Mouse (Mus musculus) right cerebral cortex, postnatal 14 days (tissue): ENCODE results near the gene Dscam.

ENCODE experiments used
- DNase-seq: peaks from one replicate; pipeline ENCODE4 v3.0.0; 2022

Gene Dscam

GRCm38 (mm10) chr16:97170513-97171081 is at the start of gene Dscam:
Gene Dscam, minus strand, starts transcription at chr16:97170752.
- peak; percentile 58 for DNase-seq

- DNase-seq: no peak
Measured at GRCm38 (mm10) chr16:97219381-97219780, 48.8 kb upstream of the Dscam start.

GRCm38 (mm10) chr16:97209997-97210396 is 39.4 kb upstream of the Dscam start:
- DNase-seq: peak; percentile 49

GRCm38 (mm10) chr16:97208276-97208675 is 37.7 kb upstream of the Dscam start:
- no peak for DNase-seq

DNA sequence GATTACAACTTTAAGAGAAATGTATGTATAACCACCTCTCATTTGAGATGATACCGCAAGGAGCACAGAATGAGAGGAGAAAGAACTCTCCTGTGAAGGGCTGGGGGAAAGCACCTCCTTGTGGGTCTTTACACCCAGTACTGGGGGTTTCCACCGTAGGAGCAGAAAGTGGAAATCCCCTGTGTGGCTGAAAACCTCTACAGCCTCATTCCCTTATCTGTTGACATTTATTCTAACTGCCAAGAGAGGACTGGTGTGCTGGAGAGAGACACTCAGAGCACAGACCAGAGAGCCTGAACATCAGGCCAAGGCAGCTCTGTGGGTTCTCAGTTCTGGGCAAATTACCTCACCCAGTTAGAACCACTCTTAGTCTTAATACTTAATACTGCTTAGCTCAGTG is 33.5 kb upstream of the Dscam start:
- DNase-seq: no peak

DNA sequence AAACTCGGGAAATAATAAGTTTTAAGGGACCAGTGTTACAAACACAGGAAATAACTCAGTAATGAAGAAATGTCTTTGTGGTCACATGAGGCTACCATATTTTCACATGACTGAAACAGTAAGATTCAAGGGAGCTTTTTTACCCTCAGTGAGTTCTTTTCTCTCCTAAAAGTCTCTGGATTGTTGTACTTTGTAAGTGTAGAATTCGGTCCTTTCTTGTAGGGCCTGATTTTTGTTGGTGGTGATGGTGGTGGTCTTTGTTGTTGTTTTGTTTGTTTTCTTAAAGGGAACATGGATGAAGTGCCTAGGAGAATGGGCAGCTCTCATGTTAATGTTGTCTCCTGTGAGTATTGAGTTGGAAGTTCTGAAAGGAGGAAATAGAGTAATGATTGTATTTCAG is 33.0 kb upstream of the Dscam start:
- no peak for DNase-seq

DNA sequence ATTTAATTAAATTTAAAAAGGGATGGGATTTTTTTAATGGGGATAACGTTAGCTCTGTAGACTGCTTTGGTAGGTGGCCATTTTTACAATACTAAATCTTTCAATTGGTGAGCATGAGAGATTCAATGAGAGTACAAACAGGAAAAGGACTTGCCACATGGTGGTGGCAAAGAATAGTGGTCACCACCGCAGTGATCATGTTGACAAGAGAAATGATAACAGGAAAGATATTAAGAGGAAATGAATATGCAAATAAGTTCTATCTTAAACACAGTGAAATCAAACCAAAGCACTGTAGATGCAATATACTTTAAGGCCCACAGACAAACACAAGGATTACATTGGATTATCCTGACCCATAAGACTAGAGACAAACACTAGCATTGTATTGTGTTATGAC is 24.1 kb upstream of the Dscam start:
- DNase-seq: no peak

- DNase-seq: no peak
Measured at GRCm38 (mm10) chr16:97194179-97194578, 23.6 kb upstream of the Dscam start.

DNA sequence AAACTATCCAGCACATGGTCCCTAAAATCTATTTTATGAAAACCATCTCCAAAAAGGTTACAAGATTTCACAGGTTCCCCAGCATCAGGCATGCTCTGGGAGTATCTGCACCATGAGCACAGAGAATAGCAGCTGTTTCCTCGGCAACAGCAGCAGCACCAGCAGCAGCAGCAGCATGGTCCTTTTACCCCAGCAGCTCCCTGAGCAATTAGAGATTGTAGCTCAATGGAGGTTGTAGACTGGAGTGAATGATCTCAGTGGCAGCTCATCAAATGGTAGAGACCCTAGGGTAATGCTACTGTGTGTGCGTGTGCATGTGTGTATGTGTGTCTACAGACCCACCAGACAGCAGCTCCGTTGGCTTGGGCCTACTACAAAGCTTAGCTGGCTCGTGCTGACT is 21.7 kb upstream of the Dscam start:
- DNase-seq: no peak

GRCm38 (mm10) chr16:97190604-97191003 is 20.1 kb upstream of the Dscam start:
- no peak for DNase-seq

DNA sequence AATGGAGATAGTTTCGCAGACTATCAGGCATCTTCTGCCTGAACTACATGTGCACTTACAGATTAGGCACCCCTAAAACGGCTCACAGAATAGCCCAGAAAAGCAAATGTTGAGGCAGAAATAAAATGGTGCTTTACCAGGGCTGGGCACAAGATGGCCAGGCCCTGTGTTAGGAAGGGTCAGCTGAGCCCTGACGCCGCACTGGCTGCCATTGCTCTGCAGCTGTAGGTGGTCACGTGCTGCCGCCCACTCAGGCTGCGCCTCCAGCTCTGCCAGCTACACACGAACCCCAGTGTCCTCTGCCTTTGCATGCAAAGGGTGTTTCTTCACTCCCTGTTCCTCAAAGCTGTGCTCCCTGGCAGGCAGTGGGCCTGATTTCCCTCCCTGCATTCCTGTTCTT is 948 bp upstream of the Dscam start:
- DNase-seq: peak; percentile 68

GRCm38 (mm10) chr16:97169901-97170512 is 545 bp downstream of the Dscam start:
- peak; percentile 44 for DNase-seq

DNA sequence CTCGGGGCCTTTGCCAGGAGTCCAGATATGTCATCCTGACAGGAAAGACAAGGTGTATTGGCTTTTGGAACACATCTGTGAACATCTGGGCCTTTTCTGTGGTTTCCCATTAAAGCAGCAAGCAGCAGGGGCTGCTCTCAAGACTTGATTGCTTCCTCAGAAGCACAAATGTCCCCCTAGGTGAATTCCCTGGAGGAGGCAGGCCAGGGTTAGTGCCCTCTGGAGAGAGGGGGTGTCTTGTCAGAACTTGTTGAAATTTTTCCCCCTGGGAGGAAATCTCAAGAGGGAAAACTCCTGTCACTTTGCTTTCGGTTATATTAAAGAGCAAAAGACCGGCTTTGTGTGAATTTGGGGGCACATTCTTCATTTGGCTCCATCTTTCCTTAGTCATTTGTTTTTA is 1.9 kb downstream of the Dscam start:
- DNase-seq: no peak

DNA sequence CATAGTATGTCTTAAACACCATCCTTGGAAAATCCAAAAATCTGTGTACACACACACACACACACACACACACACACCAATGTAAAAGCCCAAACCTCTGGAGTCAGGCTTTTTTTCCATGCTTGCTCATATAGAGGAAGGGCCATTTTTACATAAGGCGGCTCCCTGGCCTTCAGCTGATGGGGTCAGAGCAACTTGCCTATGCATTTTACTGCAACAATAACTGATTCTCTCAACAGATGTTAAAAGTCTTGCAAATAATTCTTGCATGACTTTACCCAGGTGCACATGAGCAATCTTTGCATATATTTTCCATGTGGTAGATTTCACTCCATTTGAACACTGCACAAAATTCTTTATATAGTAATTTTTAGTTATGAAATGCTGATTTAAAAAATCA is 2.5 kb downstream of the Dscam start:
- DNase-seq: no peak

GRCm38 (mm10) chr16:97166166-97166565 is 4.4 kb downstream of the Dscam start:
- DNase-seq: no peak

- DNase-seq: peak; percentile 67
Measured at GRCm38 (mm10) chr16:97165444-97166121, 5.0 kb downstream of the Dscam start.

GRCm38 (mm10) chr16:97158279-97158678 is 12.3 kb downstream of the Dscam start:
- no peak for DNase-seq

DNA sequence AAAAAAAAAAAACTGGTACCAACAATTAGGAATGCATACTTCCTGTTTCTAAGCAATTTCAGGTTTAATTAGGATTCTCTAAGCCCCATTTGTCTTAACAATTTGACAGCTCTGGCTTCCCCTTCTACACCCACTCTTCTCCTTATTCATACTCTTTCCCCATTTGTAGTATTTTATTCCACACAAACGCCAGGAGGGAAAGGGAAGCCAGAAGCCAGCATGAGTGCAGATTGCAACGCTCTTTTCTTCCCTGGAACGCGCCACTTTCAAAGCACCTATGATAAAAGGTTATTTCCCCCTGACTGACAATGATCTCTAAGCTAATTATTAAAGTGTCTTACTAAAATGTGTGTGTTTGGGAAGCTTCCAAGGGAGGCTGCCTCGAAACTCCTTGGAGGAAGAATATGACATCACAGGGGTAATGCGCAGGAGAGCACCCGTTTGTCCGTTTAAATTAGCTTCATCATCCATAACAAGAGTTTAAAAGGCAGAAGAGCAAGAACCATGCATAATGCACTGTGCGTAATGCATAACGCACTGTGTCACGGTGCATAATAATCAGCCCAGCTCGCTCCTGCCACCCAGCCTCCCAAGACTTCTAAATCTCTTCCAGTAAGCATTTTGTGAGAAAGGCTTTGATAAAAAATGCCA is 25.9 kb downstream of the Dscam start:
- no peak for DNase-seq

GRCm38 (mm10) chr16:97141943-97142342 is 28.6 kb downstream of the Dscam start:
- DNase-seq: no peak

GRCm38 (mm10) chr16:97135003-97135827 is 35.3 kb downstream of the Dscam start:
- DNase-seq: no peak

DNA sequence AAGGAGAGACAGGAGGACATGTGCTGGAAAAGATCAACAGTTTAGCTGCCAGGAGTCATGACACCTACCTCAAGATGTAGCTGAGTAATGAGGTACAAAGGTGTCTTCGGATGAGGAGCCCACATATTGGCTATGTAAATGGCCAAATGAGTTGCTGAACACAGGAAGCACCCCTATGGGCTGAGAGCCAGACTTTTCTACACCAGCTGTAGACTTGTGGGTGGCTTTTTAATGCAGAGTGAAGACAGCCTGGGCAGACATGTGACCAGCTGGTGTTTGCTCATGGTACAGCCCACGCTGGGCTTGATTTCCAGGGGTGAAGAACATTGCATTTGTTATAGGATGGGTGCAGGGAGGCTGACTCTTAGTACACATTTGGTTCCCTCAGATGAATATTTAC is 43.3 kb downstream of the Dscam start:
- DNase-seq: peak; percentile 52

DNA sequence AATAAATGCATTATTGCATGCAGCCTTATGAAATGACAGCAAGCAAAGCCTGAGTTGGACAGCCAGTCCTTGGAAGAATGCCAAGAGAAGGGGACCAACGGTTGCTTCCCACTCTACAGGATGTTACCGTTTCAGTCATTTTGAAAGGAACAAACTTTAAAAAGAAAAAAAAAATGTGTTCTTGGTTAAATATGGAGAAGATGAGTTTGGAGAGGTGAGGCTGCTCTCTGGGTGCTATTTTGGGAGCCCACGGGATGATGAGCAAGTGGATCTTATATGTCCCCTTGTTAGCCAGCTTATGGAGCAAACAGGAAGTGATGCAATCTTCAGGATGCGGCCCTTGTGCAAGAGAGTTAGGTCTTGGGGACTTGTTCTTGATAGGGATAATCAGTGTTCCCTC is 60.5 kb downstream of the Dscam start:
- no peak for DNase-seq

GRCm38 (mm10) chr16:97105266-97105665 is 65.3 kb downstream of the Dscam start:
- no peak for DNase-seq
